Mouse (Mus musculus) neural tube, embryonic 11.5 days (tissue): ENCODE measurements around the gene Cep131. TPM values are rescaled to one million over a fixed set of nuclear protein-coding genes. Genes with fewer than 3 reads are reported as not detected.

Source experiments
- ATAC-seq: fragments of 200-750 bp; cut with Nextera tagmentation; 2 replicates; pipeline ENCODE4 v1.8.0; 2017; ENCODE audit warnings: moderate number of reproducible peaks, mild to moderate bottlenecking, moderate TSS enrichment, moderate library complexity; ENCODE audit not compliant: insufficient read depth, low FRiP score, low TSS enrichment
- DNase-seq: peaks from one replicate; pipeline ENCODE4 v3.0.0-alpha.2; 2015; ENCODE audit warnings: low spot score
- H3K27ac ChIP-seq: fragments of 300-500 bp; sonication (generic); 2 replicates; pipeline ENCODE4 v1.5.1; 2014; ENCODE audit warnings: low read depth, mild to moderate bottlenecking, low read length
- H3K27me3 ChIP-seq: fragments of 300-500 bp; sonication (generic); 2 replicates; pipeline ENCODE4 v1.6.1; 2014; ENCODE audit warnings: mild to moderate bottlenecking, low read length, mixed read lengths; ENCODE audit not compliant: control insufficient read depth, insufficient read depth
- H3K36me3 ChIP-seq: fragments of 300-500 bp; sonication (generic); 2 replicates; pipeline ENCODE4 v1.6.1; 2014; ENCODE audit warnings: mild to moderate bottlenecking, low read length, moderate library complexity, mixed read lengths; ENCODE audit not compliant: control insufficient read depth, insufficient read depth
- H3K4me1 ChIP-seq: fragments of 300-500 bp; sonication (generic); 2 replicates; pipeline ENCODE4 v1.6.1; 2014; ENCODE audit warnings: low read length, mixed read lengths; ENCODE audit not compliant: control insufficient read depth, insufficient read depth
- H3K4me2 ChIP-seq: fragments of 300-500 bp; sonication (generic); 2 replicates; pipeline ENCODE4 v1.6.1; 2014; ENCODE audit warnings: low read depth, mild to moderate bottlenecking, moderate library complexity
- H3K4me3 ChIP-seq: fragments of 300-500 bp; sonication (generic); 2 replicates; pipeline ENCODE4 v1.5.1; 2014; ENCODE audit warnings: low read depth, low read length
- H3K9ac ChIP-seq: fragments of 300-500 bp; sonication (generic); 2 replicates; pipeline ENCODE4 v1.6.1; 2014; ENCODE audit warnings: mild to moderate bottlenecking, low read length
- H3K9me3 ChIP-seq: fragments of 300-500 bp; sonication (generic); 2 replicates; pipeline ENCODE4 v1.6.1; 2016; ENCODE audit warnings: low read length; ENCODE audit not compliant: control insufficient read depth
- WGBS: fragments of 180-500 bp; shearing (Covaris S2); extraction: QIAGEN DNeasy Blood & Tissue Kit; methylation state at CpG from one replicate; pipeline ENCODE4 v1.1.7; 2014; 5-methylcytosine and 5-hydroxymethylcytosine counted together
- polyA plus RNA-seq: library from polyadenylated mRNA; unstranded; fragments of >200 nt; fragmentation: Nextera tagmentation; extraction: Ambion mirVana; gene quantifications from 2 replicates; pipeline ENCODE4 v1.2.1, GENCODE M21; 2014

Cep131 gene
- polyA plus RNA-seq, 1 experiment from 2014 or later: 32.2 TPM

DNA sequence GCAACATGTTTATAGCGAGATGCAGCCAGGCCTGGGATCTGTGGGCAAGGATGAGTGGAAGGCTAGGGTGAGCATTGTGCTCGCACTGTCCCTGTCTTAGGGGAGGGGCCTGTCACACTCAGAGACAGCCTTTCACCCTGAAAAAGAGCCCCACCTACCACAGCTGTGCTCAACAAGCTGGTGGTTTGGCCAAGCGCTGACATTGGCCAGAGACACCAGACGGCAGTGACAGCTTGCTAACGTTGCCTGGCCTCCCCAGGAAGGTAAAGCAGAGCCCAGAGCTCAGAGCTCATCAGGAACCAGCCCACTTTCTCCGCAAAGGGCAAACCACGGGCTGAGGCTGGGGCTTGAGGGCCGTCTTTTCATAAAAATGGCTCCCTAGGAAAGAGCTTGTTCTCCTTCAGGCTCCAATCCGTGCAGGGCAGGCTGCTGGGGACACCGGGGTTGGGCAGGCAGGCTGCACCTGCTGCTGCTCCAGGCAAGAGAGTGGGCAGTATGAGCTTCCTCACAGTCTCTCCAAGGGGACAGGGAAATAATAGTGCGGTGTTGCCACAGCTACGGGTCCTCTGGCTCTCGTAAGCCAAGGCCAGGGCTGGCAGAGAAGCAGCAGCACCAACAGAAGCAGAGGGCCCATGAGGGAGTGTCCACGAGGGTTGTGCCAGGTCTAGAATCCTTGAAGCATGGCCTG lies 35.4 kb downstream of the Cep131 start:
- H3K9ac ChIP-seq: no peak overlapping the region
- H3K36me3 ChIP-seq: no peaks in the 10 kb centered on the region

DNA sequence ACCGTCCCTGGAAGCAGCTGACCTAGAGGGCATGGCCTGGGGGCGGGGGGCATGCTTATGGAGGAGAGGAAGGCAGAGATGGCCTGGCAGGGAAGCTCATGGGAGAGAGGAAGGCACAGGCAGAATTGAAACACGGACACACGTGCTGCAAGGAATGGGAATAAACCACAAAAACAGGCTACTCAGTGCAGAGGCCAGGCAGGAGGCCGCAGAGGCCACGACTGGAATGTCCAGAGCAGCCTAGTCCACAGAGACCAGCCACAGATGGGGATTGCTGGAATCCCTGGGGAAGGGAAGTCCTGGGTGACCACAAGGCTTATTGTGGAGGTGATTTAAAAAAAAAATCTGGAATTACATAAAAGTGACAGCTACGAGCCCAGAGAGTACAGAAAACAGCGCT lies 37.6 kb downstream of the Cep131 start:
- H3K36me3 ChIP-seq: no peaks in the 10 kb centered on the region
- ATAC-seq (no peak), DNase-seq (no peak)
- H3K4me2 ChIP-seq: no peak overlapping the region
- no peak overlapping the region for H3K27ac ChIP-seq
- no peaks in the 10 kb centered on the region for H3K9me3 ChIP-seq
- H3K9ac ChIP-seq: no peak overlapping the region
- 78% methylated on average over 8 of the region's 8 CpGs for WGBS
- H3K27me3 ChIP-seq: peaks cover 26% of the 10 kb centered on the region
- H3K4me1 ChIP-seq: peaks cover 10% of the 10 kb centered on the region
- no peak overlapping the region for H3K4me3 ChIP-seq

More for the DNA sequence above, 35.4 kb downstream of the Cep131 start:
- Histone ChIP-seq H3K4me3 (no peak overlapping the region), H3K4me1 (peaks cover 10% of the 10 kb centered on the region), H3K27ac (peak overlapping the region; percentile 39; the same call in 1 of the 2 replicates), H3K4me2 (no peak overlapping the region), H3K27me3 (peaks cover 19% of the 10 kb centered on the region), H3K9me3 (no peaks in the 10 kb centered on the region)
- DNase-seq (no peak), ATAC-seq (no peak)
- 45% methylated on average over 14 of the region's 14 CpGs for WGBS

DNA sequence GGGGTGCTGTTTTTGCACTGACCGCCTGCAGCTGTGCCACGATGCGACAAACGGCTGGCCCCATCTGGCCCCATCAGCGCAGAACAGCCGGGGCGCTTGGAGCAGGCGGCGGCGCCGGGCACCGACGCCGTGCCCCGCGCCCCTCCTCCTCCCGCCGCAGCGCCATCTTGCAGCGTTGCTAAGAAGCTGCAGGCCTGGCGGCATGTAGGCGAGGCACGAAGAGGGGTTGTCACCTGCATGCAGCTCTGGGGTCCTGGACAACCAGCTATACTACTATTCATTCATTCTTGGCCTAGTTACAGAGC lies 38.4 kb downstream of the Cep131 start:
- no peaks in the 10 kb centered on the region for H3K9me3 ChIP-seq
- no peak overlapping the region for H3K27ac ChIP-seq
- DNase-seq (peak; percentile 73), ATAC-seq (no peak)
- H3K27me3 ChIP-seq: peaks cover 26% of the 10 kb centered on the region
- H3K4me3 ChIP-seq: peak overlapping the region; percentile 65
- no peaks in the 10 kb centered on the region for H3K36me3 ChIP-seq
- H3K4me1 ChIP-seq: peaks cover 10% of the 10 kb centered on the region
- H3K4me2 ChIP-seq: peak overlapping the region; percentile 98
- peak overlapping the region; percentile 26; the same call in 1 of the 2 replicates for H3K9ac ChIP-seq
- 2% methylated on average over 23 of the region's 23 CpGs for WGBS

DNA sequence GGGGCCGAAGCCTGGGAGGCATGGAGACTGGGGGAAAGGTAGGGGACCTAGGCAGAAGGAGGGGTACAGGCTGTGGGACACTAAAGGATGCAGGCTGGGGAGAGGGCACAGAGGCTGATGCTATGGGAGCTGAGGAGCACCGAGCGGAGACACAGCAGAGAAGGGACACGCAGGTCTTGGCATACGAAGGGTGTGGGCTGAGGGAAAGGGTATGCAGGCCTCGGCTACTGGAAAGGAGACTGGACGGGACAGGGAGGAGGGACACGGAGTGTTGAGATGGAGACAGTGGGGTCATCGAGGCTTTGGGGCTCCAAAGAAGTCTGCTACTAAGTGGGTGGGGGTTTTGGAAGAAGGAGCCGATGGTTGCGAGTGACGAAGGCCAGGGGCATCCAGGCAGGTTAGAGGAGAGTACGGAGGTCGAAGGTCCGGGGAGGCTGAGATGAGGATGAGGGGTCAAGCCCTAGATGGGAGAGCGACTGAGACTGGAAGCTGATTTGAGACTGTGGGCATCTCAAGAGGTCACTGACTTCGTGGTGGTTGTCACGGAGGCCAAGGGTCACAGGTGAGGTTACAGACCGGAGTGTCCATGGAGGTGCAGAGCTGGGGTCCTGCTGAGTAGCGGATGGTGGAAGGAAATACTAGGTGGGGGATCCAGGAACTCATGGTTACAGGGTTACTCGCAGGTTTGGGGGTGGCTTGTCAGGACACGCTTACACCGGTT lies 38.9 kb downstream of the Cep131 start:
- 7% methylated on average over 23 of the region's 23 CpGs for WGBS
- no peak overlapping the region for H3K27ac ChIP-seq
- peak overlapping the region; percentile 98 for H3K4me2 ChIP-seq
- H3K9me3 ChIP-seq: no peaks in the 10 kb centered on the region
- H3K9ac ChIP-seq: peak overlapping the region; percentile 80
- H3K36me3 ChIP-seq: no peaks in the 10 kb centered on the region
- no peak; the same call in 1 of the 2 replicates for ATAC-seq
- H3K4me1 ChIP-seq: peaks cover 10% of the 10 kb centered on the region
- H3K4me3 ChIP-seq: peak overlapping the region; percentile 65
- DNase-seq: peak; percentile 36
- H3K27me3 ChIP-seq: peaks cover 26% of the 10 kb centered on the region

DNA sequence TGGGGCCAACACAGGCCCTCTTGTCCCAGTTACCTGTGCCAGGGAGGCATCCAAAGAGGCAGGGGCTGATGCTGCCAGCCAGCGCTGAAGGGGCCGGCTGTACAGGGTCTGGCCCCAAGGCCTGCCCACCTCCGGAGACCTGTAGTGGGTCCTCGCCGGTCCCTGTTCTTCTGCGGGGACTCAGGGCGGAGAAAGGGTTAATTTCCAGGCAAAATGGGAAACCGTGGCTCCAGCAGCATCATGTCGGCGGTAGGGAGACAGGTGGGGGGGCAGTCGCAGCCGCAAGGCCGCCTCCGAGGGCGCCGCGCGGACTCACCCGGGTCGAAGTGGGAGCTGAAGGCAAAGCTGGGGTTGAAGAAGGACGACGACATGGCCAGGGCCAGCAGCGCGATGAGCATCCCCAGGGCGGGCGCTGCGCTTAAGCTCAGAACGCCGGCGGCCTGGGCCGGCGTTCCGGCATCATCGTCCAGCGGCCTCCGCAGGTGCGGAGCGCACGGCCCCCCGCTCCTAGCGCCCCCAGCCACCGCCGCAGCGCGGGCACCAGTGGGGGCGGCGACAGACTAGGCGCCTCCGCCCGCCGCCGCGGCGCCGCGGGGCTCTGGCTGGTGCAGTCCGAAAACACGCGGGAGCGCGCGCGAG lies 40.0 kb downstream of the Cep131 start, which contains the start of gene Aatk:
Gene Aatk (minus strand): TSS at position 615 of the 639 bp plus-strand sequence.
- no peak for ATAC-seq
- 1% methylated on average over 56 of the region's 63 CpGs for WGBS
- H3K4me1 ChIP-seq: peaks cover 10% of the 10 kb centered on the region

DNA sequence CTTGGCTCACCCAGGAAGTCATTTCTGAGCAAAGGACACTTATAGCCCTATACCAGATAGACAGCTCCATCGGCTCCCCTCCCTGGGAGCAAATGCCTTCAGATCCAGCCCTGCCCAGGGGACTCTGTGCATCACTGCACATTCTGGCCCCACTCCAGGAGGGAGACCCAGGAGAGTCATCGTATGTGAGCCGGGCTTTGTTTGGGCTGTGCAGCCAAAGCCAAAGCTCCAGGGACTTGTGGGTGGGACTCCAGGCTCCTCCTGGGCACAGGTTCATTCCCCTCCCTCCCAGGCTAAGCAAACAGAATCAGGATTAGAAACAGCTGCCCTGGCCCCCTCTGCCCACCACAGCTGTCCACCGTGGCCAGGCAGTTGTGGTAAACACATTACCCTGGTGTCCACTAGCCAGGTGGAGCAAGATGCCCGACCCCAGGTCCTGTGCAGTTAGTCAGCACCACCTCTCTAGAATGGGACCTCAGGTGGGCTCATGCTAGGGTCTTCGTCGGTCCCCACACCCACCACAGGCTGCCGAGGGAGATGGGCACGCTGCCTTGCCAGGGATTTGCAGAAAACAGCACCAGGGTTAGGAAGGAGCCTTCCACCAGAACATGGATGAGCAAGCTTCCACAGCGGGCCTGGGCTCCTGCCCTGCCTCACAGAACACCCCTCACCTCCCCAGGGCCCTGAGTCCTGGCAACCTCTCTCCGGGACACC lies 40.6 kb downstream of the Cep131 start:
- ATAC-seq: no peak
- Histone ChIP-seq H3K9me3 (no peaks in the 10 kb centered on the region), H3K4me1 (peaks cover 8% of the 10 kb centered on the region), H3K36me3 (no peaks in the 10 kb centered on the region), H3K27ac (no peak overlapping the region; the same call in 1 of the 2 replicates), H3K9ac (peak overlapping the region; percentile 80), H3K4me2 (peak overlapping the region; percentile 98), H3K4me3 (peak overlapping the region; percentile 65), H3K27me3 (peaks cover 26% of the 10 kb centered on the region)
- 58% methylated on average over 11 of the region's 11 CpGs for WGBS
- DNase-seq: no peak

More for the DNA sequence above, 40.0 kb downstream of the Cep131 start, which contains the start of gene Aatk:
- Histone ChIP-seq H3K4me2 (peak within 1 kb of the TSS; percentile 98), H3K36me3 (no peaks in the 10 kb centered on the region), H3K4me3 (peak within 1 kb of the TSS; percentile 65), H3K27me3 (peaks cover 26% of the 10 kb centered on the region), H3K27ac (peak within 1 kb of the TSS; percentile 49; the same call in 1 of the 2 replicates), H3K9me3 (no peaks in the 10 kb centered on the region), H3K9ac (peak within 1 kb of the TSS; percentile 80)
- peak; percentile 59 for DNase-seq

DNA sequence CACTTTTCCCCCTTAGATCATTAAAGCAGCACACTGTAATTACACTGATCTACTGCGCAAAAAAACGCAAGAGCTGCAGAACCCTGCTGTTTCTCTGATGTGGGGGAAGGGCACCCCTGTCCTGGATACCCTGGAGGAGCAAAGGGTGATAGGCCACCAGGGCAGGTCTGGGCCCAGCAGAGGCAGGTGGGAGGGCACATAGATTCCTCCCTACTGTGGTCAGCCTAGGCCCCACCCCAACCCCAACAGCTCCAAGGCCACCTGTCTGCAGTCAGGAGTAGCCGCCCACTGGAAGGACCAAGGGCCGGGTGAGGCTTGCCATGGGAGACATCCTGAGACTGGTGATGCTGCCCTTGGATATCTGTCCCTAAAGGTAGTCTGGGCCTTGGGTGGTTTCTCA lies 41.3 kb downstream of the Cep131 start:
- peaks cover 26% of the 10 kb centered on the region for H3K27me3 ChIP-seq
- H3K27ac ChIP-seq: no peak overlapping the region
- no peak overlapping the region for H3K4me3 ChIP-seq
- peaks cover 8% of the 10 kb centered on the region for H3K4me1 ChIP-seq
- DNase-seq: no peak
- no peaks in the 10 kb centered on the region for H3K9me3 ChIP-seq
- no peak overlapping the region for H3K4me2 ChIP-seq
- 48% methylated on average over 4 of the region's 4 CpGs for WGBS
- H3K36me3 ChIP-seq: no peaks in the 10 kb centered on the region
- no peak for ATAC-seq
- H3K9ac ChIP-seq: no peak overlapping the region

DNA sequence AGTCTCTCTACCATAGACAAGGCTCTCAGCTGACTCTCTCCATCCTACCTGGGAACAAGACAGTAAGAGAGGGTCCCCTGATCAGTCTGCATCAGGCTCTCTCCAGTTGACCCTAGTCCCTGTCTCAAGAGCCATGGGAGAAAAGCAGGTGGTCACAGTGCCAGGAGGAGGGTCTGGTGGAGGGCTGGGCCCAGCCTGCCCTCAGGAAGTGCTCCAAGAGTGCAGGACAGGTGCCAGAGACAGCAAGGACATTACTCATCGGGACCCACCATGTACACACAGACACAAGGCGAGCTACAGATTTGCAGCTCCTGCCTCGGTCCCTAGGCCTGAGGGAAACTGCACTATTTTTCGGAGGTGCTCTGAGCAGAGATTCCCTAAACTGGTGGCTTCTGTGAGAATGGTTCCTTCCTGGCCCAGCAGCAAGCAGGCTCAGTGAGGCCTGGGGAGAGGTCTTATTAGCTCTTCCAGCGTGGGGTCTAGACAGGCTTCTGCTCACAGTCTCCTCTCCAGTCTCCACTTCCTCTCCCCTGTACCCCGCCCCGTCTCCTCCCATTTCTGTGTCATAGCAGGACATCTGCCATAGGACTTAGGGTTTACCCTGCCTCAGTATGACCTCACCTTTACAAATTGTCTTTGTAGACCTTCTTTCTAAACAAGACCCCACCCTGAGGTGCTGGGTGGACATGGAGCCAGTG lies 44.3 kb downstream of the Cep131 start:
- Histone ChIP-seq H3K4me2 (no peak overlapping the region), H3K9ac (no peak overlapping the region), H3K4me3 (no peak overlapping the region), H3K9me3 (no peaks in the 10 kb centered on the region), H3K36me3 (no peaks in the 10 kb centered on the region), H3K27ac (no peak overlapping the region), H3K27me3 (peaks cover 10% of the 10 kb centered on the region), H3K4me1 (no peaks in the 10 kb centered on the region; the same call in 1 of the 2 replicates)
- WGBS: 72% methylated on average over 7 of the region's 7 CpGs
- DNase-seq: no peak
- no peak for ATAC-seq
